Mouse (Mus musculus) duodenum, adult 2 months (tissue): Measurements from ENCODE around the gene Tcf7l2. TPM values are rescaled to one million over a fixed set of nuclear protein-coding genes. Genes with fewer than 3 reads are reported as not detected.

Source experiments
- polyA plus RNA-seq: library from polyadenylated mRNA; depleted of rRNA; stranded (reverse); fragments of >200 nt; gene quantifications from 2 replicates; pipeline ENCODE4 v1.2.3, GENCODE M21; 2012; ENCODE audit warnings: low replicate concordance; rRNA removed

Tcf7l2 gene
- 29.9 and 30.6 TPM in 2 replicates for polyA plus RNA-seq

GRCm38 (mm10) chr19:55741439-55741928 lies at the start of gene Tcf7l2:
Gene Tcf7l2 (plus strand): TSS chr19:55741820.

